Mouse (Mus musculus) left cerebral cortex, adult 8-10 months (tissue): ENCODE data around the gene Spry1. TPM values are rescaled to one million over a fixed set of nuclear protein-coding genes. Genes with fewer than 3 reads are reported as not detected.

Source experiments
- DNase-seq, 2 experiments: peaks; one replicate each; pipeline ENCODE4 v3.0.0; 2022; ENCODE audit warnings: low spot score in 2 of 2
- total RNA-seq, 4 experiments: library from RNA; stranded (reverse); gene quantifications; 2 replicates each; pipeline ENCODE4 v1.2.4; 2022

Spry1 gene
- total RNA-seq, 4 experiments from 2014 or later, result 7.8 to 10.6 (median 8.8) TPM

DNA sequence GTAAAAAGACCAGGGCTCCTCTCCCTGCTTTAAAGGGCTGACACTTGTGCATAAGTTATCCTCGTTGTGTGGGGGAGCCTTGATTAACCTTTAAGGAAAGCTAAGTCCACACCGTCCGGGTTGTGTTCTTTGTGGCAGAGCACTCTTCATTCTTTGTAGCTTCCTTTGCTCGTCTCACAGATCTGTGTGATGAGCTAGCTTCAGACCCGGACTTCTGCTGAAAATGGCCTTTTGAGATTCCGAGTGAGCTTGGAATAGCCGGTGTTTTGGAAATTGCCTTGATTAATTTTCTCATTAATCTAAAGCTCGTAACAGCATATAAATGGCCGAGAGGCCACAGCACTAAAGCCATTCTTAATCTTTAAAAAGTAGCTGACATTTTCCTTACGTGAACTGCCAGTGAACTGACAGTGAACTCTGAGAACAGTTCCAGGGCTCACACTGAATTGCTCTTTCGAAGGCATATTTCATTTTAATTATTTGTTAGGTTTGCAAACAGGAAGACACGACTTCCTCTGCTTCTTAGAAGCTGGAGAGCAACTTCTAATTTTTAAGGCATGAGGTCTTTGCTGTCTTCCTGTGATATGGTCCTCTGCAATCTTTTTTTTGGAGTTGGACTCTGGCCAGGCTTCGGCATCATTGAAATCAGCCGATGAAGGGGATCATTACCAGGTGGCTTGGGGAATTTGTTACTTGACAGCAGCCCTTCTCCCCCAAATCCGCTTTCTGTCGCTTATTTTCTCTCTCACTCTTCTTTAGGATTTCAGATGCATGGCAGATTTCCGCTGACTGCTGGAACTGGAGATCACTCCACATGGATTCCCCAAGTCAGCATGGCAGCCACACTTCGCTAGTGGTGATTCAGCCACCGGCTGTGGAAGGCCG is 2.3 kb downstream of the Spry1 start:
- DNase-seq, result no peak

DNA sequence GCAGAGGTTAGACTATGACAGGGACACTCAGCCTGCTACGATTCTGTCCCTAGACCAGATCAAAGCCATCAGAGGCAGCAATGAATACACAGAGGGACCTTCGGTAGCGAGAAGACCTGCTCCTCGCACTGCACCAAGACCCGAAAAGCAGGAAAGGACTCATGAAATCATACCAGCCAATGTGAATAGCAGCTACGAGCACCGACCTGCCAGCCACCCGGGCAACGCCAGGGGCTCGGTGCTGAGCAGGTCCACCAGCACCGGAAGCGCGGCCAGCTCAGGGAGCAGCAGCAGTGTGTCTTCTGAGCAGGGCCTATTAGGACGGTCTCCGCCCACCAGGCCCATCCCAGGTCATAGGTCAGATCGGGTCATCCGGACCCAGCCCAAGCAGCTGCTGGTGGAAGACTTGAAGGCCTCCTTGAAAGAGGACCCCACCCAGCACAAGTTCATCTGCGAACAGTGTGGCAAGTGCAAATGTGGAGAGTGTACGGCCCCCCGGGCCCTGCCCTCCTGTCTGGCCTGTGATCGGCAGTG is 3.0 kb downstream of the Spry1 start:
- DNase-seq, result no peak

DNA sequence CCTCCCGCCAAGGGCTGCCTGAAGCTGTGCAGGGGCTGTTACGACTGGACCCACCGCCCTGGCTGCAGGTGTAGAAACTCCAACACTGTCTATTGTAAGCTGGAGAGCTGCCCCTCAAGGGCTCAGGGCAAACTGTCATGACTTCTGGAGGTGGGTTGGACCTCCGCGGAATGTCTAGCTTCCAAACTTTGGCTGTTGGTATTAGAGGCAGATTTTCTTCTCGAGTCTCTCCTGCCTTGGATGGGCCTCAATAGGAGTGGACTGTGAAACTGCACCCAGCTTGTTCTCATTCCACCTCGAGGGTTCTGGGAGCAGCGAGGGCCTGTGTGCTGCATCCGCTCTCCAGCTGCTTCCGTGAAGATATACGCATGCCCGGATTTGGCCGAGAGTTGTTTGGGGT is 3.7 kb downstream of the Spry1 start:
- DNase-seq, result no peak

DNA sequence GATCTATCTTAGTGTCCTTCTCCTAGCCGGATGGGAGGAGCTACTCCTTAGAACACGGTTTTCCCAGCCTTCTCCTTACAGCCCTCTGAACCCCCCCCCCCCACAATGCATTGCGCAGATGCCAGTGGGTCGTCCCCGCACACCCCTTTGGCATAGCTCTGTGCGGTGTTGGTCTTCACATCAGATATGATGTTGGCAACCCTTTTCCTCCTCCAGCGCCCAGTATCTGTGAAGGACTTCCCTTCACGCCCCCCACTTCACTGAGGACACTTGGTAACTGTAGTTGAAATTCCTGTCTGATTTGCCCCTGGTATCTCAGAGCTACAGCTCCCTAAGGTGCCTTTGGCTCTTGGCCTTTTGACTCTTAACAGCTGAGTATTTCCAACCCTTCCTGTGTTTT is 4.2 kb downstream of the Spry1 start:
- no peak for DNase-seq

DNA sequence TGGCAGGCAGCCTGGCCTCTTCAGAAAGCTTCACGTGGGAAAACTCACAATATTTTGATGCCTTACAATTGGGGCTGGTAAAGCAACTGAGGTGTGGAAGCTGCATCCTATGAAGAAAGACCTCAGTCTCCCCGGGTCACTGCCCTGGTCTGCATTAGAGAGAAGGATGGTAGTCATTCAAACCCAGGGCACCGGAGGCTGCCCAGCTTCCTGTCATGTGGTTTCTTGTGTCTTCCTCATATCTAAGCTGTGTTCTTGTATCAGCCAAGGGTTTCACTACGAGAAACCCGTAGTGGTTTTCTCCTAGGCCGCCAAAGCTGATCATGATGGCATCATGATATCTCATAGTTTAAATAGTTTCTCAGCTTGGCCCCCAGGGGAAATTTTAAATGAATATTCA is 5.3 kb downstream of the Spry1 start:
- DNase-seq, result no peak

DNA sequence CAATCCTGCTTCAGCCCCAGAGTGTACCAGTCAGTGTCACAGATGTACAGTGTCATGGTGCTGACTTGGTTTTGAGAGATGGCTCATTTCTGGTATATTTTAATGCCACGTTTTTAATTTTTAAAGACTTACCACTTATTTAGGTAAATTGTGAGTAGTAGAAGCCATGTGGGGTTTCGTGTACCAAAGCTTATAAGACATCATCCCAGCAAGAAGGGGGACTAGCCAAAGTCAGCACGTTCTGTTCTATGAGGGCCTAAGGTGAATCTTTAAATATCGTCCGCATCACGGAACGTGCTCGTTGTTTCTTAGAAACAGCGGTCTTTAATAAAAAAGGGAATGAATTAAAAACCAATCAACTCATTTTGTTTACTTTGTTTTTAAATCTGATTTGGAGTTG is 6.5 kb downstream of the Spry1 start:
- DNase-seq, result no peak

DNA sequence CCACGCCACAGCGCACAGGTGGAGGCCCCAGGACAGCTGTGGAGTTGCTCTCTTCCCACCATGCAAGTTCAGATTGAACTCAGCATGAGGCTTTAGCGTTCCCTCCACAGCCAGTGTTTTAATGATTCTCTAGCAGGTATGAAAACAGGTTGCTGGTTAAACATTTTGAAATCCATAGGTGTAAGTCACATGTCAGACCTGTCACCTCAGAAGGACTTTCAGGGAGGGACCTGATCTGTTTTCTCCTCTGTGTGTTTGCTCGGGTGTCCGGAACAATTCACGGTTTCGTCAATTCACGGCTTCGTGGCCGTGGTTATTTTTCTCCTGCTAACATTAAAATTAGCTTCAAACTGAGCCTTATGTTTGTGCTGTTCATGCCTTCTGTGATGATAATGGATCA is 7.5 kb downstream of the Spry1 start:
- DNase-seq, result no peak

DNA sequence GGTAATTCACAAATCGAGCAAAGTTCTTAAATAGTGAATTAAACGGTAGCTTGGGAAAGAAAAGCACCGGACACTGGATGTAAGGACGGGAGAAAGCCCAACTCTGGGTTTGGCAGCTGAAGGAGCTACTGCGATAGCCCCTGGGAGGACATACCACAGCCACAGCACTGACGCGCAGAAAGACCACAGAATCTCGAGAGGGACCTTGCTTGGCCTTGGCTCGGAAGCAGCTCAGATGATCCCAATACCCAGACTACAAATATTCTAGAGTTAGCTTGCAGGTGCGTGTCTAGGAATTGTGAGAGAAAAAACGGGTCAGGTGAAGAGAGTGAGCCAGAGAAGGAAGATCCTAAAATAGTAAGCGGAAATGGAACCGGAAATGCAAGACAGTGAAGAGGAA is 8.5 kb downstream of the Spry1 start:
- no peak for DNase-seq

DNA sequence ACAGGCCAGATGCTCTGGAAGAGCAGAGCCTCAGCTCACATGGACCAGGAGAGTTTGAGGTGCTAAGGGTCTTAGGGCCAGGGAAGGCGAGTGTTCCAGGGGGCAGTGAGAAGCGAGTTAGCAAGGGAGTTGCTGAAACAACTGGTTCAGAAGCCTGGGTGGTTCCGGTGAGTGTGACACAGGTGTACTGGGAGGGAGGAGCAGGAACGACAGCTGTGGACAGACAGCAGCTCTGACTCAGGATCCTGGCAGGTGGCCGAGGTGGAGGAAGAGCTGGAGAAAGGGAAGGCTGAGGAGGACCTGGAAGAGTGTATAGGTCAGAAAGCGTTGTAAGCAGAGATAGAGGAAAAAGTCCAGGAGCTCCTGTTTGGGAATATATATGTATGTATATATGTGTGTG is 9.5 kb downstream of the Spry1 start:
- no peak for DNase-seq

DNA sequence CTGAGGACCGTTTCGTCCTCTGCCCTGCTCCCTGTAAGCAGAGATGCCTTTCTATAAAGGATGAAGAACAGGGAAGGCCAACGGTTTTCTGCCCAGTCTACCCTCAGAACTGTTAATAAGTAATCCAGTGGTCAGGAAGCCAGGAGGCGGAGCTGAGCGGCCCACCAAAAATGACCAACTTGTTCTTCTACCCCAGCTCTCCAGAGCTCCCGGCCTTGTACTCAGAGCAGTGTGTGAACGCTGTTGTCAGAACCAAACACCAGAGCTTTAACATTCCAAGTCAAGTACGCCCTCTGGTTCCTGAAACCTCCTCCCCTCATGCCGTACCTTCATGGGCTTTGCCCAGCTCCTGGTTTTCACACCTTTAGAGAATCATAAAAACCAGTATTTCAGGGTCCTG is 12.8 kb downstream of the Spry1 start:
- DNase-seq, result no peak

DNA sequence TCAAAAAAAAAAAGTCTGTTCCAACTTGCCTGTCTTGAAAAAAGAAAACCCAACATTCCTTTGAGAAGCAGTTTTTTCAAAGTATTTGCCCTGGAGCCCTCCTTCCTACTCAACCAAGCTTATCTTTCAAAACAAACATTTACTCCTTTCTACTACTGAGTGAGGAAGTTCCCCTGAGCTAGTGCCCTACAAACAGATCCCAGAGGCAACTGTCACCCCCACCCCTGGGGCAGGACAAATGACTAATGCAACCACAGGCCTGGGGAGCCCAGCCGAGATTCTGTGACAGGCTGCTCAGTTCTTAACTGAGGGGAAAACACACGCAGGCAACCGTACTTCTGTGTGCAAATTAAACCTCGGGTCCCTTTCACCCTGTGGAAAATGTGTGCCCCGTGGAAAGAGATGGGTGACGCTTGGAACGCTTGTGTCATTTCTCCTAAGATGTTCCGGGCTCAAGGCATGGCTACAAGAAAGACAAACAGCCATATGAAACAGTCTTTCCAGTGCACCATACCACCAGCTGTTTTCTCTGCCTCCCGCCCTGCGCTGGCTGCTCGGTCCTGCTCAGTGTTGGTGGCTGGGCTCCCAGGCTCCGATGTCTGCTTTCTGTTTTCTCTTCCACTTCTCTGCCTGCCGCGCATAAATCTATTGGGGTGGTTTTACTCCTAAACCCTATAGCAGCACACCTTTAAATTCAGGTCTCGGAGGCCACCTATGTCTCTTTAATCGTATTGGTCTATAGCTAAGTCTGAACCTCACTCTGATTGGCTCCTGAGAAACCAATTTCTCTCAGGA is 14.4 kb downstream of the Spry1 start:
- DNase-seq, result no peak

DNA sequence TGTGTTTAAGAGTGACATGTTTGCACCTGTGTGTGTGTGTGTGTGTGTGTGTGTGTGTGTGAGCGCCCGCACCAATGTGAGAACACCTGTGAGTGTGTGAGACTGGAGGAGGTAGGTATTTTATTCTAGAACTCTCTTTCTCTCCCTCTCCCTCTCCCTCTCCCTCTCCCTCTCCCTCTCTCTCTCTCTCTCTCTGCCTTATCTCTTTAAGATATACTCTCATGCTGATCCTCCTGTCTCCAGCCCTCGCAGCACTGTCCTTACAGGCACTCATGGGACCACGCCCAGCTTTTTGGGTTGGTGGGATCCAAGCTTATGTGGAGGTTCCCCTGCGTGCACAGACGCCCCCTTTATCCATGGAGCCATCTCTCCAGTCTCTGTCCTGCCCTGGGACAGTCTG is 15.0 kb downstream of the Spry1 start:
- no peak for DNase-seq

DNA sequence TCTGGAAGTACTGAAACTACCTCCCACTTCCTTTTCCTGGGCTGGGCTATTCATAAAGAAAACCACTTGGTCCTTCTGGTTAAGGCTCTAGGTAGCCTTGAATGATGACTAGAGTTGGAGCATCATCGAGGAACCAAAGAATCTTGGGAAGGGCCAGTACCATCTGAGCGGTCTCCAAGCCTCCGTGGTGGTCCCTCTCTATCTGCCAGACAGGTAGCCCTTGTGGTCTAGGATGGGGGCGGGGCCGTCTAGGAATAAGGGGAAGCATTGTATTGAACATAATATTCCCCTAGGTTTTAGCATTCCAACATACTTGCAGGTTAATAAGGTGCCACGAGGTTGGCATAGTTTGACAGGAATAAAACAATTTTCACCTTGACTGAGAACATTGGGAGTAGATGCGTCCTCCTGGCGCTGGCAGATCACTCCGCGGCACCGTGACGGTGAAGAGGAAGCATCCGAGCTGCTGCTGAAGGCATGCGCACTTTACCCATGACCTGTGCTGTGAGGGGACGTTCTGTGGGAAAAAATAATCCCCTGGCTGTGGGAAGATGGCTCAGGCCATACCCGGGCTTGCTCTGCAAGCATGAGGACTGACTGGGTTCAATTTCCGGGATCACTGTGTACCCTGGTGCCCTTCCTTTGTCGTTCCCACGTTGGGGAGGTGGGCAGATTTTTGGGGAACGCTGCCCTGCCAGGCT is 16.3 kb downstream of the Spry1 start:
- DNase-seq, result no peak

DNA sequence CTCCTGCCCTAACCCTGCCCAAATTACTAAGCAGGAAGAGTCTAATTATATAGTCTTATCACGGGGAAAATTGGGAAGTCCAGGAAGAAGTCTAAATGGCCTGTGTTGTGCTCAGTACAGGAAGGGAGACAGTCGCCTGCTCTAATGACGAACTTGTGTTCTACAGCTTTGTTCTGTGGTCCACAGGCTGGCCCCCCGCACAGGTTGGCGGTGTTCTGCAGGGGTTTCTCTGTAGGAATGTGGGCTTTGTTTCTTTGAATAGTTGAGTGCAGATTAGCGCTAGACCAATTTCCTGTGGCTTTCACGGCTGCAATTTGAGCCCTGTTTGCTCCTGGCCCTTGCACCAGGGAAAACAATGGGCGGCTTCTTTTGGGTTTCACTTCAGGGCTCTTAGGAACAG is 17.3 kb downstream of the Spry1 start:
- DNase-seq, result no peak

DNA sequence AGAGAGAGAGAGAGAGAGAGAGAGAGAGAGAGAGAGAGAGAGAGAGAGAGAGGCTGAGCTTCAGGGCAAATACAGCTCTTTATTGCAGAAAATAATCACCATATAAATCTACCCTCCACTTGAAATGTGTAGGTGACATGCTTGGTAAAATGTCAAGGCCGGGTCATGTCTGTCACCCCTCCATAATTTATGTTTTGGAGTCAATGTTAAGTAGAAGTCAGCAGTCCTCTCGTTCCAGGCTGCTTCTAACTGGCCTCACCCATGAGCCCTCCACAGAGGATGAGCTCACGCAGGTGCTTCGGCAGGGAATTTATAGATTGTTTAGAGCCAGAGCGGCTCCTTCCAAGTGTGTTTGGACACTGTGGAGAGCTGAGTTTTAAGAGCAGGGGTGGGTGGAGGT is 18.4 kb downstream of the Spry1 start:
- DNase-seq, result no peak

DNA sequence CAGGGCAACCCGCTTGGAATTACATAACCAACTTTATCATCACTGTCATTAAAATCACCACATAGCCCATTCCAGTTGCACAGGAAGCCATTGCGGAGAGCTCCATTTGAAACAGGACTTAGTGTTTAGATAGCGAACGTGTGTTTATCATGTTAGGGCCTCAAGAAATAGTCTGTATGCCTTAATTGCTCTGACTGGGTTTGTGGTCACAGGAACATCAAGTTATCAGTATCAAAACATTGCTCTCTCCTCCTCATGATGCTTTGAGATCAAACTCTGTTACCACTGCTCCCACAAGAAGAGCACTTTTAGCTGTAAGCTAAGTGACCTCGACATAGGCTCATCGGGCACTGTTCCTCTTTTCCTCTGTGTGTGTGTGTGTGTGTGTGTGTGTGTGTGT is 19.9 kb downstream of the Spry1 start:
- no peak for DNase-seq

DNA sequence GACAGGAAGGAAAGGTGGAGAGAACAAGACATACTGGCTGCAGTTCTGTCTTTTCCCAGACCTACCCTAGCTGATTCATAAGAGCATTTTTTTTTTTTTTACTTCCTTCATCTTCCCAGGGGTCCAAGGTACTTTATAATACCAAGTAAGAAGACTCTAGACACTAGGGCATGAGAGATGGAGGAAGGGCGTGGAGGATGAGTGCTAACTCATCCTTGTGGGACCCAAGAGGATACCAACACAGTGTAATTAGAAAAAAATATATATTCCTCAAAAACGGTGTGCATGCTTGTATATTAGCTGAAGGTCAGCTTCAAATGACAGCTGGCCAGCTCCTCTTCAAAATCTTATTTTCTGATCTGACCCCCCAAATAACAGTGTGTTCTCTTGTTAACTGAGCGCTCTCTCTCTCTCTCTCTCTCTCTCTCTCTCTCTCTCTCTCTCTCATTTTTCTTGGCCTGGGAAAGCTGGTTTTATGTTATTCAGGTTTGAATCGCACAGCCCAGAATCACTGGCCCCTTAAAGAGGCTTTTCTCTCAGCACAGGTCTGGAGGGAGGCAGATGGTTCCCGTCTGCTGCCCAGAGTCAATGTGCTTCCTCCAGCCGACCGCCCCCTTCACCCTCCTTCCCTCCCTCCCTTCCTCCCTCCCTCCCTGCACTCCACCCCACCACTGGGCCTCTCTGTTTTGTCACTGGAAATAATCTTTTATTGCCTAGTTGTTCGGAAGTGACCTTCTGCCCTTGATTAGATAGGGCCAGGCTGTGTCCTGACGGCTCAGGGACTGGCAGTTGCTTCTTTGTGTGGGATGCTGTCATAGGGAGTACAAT is 26.8 kb downstream of the Spry1 start:
- DNase-seq, result no peak

DNA sequence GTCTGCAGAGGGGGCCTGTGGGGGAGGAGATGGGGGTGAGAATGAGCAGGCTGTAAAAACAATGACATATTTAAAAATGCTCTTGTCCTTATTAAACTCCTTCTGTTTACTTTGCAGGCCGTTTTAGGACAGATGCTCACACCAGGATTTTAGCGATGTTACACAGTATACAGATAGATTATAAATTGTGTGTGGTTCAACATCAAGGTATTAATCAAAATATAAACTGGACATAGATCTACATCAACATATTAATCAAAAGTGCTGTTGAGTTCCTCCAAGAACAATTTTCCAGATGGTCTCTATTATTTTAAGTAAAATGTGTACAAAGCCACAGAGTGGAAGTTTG is 27.3 kb downstream of the Spry1 start:
- no peak for DNase-seq

DNA sequence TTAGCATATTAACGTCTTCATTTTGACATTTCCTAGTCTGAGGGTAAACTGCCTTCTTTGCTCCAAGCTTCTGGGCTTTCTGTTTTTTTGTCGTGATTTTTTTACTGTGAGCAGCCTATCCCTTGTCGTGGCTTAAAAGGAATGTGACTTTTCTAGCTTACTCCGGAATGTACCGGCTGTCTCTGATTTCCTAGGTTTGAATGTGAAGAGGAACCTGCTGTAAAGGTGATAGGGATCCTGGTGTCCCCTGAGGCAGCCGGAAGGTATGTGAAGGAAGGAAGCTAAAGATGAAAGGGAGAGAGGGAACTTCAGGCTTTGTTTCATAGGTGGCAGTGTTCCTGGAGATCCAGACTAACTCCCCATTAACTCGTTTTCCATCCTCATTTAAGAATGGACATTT is 28.0 kb downstream of the Spry1 start:
- DNase-seq, result no peak

DNA sequence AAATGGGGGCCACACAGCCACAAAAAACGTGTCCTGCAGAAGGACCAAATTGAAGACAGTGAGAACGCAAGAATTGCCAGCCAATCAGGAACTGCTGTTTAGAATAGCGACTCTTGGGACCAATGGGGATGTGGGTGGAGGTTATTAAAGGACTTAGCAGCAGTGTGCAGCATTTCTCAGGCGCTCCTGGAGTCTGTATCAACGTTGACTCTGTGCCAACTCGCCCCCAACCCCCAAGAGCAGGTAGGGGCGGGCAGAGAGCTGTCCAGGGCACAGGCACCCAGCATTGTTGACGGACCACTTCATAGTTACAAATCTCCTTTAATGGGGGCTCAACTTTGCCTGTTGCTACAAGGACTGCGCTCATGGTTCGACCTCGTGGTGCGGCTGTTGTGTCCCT is 28.9 kb downstream of the Spry1 start:
- DNase-seq, result no peak

DNA sequence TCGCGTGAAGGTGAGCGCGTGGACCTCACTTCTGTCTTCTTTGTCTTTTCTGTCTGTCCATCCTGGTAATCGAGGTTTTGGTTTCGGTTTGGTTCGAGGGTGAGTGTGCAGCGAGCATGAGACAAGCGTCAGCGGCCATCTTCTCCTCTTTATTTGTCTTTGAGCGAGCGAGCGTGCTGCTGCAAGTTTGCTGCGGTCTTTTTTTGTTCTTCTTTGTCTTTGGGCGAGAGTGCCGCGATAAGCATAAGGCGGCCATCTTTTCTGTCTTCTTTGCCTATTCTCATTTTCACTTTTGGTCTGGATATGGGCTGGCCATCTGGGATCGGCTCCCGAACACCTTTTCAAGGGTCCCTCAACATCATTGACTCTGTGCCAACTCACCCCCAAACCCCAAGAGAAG is 29.4 kb downstream of the Spry1 start:
- no peak for DNase-seq
